Mouse (Mus musculus): ENCODE results near the gene P4htm.
A peak's percentile ranks its signal among the peaks of the same experiment; 100 is the strongest.
"Not testable (repeated sequence)": the region's sequence is repeated elsewhere in the genome, so short reads cannot be mapped to it uniquely, and the experiment has no call there.

P4htm gene

GRCm38 (mm10) chr9:108596998-108597764 lies at the start of gene P4htm:
P4htm (minus strand) TSS chr9:108597667.
- DNase-seq, result peak; percentile 82

DNA sequence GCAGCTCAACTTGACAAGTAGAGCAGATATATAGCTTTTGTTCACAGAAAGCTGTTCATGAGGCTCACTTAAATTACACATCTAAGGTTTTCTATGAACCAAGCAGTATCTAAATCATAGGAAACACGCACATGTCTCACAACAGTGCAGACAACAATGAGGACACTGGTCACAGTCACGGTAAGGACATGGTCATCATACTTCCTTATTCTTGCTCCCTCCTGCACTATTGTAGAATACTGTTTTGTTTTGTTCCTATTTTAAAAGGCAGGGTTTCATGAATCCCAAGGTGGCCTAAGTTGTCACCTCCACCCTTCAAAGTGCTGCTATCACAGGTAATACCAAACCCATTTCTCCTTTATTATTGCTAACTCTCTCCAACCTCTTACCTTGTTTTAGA lies 42.4 kb upstream of the P4htm start:
- no peak for DNase-seq

DNA sequence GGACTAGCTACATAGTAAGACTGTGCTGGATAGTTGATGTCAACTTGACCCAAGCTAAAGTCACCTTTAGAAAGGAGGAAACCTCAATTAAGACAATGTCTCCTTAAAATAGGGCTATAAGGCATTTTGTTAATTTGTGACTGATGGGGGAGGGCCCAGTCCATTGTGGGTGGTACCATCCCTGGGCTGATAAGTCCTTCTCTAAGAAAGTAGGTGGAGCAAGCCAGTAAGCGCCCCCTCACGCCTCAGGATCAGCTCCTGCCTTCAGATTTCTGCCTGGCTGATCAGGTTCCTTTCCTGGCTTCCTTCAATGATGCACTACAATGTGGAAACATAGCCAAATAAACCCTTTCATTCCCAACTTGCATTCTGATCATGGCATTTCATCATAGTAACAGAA lies 37.9 kb upstream of the P4htm start:
- no peak for DNase-seq

DNA sequence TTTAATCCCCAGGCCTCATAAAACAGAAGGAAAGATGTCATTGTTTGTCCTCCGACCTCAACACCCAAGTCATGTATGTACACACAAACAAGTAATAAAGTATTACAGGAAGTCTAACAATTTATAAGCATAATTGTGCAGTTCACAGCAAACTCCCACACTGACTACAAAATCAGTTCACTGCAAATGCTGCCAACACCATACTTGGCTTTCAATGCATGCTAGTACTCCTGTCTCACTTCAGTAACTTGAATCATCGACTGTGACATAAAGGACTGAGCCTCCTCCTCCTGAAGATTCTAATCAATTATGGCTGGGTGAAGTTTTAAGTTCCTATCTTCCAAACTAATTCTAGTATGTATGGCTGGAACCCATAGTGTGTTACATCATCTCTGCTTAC lies 36.4 kb upstream of the P4htm start:
- DNase-seq, result no peak

- DNase-seq, result no peak
Measured at GRCm38 (mm10) chr9:108632375-108632774, 34.9 kb upstream of the P4htm start.

GRCm38 (mm10) chr9:108631631-108632256 lies 34.3 kb upstream of the P4htm start:
- DNase-seq, result no peak

DNA sequence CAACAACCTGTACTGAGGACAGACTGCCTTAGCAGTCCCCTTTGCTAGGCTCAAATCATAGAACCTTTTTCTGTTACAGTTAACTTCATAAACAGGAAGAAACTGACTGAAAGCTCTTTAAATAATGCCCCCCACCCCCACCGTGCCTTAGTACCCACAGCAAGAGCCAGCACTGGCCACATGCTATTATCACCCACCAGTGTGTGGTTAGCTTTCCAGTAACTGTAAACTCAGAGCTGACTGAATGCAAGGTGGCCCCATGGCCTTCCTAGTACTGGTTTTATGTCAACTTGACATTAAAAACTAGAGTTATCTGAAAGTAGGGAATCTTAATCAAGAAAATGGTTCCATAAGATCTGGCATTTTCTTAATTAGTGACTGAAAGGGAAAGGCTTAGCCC lies 33.2 kb upstream of the P4htm start:
- no peak for DNase-seq

GRCm38 (mm10) chr9:108628141-108628540 lies 30.7 kb upstream of the P4htm start:
- DNase-seq, result no peak

DNA sequence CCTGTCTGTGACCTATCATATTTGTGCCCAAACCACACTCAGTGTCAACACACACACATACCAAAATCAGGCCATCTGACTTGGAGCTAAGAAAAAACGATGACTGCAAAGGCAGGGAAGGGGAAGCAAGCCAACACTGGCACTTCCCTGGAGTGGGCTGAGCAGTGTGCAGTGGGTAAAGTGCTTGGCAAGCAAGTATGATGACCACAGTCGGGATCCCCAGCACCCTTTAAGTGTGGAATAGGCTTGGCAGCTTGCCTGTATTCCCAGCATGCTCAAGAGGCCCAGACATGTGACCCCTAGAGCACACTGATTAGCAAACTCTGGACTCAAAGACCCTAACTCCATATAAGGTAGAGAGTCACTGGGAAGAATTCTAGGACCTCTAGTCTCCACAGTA lies 29.0 kb upstream of the P4htm start:
- no peak for DNase-seq

- DNase-seq, result no peak
Measured at GRCm38 (mm10) chr9:108617301-108617700, 19.8 kb upstream of the P4htm start.

DNA sequence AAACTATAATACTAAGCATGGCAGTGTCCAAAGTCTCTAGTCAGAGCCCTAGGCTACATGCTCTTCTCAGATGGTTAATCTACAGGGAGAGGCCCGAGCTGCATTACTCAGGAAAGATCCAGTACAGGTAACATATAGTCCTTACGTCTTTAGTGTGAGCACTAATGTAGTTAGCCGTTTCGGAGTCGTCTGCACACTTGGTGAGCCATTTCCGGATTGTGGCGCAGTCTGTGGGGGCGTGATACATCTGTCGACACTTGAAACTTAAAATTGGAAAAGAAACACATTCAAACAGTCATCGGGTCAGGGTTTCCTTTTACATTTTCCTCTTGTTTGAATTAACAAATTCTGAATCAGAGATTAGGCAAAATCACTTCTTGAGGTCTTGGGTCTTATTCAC lies 14.0 kb upstream of the P4htm start:
- DNase-seq, result no peak

DNA sequence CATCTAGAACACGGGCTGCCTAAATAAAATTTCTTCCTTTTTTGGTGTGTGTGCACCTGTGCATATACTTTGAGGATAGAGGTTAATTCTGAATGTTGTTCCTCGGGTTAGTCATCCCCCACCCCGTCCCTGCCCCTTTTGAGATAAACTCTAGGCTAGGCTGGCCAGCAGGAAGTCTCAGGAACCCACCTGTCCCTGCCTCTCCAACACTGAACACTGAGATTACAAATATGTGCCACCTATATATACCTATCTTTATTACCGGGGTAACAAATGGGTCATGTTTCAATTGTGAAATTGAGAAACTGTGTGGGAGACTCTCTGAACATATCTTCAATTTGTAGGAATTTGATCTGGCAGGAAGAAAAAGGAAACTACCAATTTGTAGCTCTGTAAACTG lies 11.4 kb upstream of the P4htm start:
- no peak for DNase-seq

DNA sequence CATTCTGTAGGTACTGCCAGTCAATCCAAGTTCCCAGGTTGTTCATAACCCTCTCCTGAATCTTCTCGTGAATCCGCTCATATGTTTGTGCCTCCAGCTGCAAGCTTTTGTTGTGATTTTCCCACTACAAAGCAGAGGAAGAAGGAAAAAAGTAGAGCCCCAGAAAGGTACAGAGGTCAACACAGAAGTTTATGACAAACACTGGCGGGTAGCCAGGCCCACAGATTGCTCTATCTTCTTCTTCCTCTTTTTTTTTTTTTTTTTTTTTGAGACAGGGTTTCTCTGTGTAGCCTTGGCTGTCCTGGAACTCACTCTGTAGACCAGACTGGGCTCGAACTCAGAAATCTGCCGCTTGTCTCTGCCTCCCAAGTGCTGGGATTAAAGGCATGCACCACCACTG lies 10.5 kb upstream of the P4htm start:
- DNase-seq, result not testable (repeated sequence)

DNA sequence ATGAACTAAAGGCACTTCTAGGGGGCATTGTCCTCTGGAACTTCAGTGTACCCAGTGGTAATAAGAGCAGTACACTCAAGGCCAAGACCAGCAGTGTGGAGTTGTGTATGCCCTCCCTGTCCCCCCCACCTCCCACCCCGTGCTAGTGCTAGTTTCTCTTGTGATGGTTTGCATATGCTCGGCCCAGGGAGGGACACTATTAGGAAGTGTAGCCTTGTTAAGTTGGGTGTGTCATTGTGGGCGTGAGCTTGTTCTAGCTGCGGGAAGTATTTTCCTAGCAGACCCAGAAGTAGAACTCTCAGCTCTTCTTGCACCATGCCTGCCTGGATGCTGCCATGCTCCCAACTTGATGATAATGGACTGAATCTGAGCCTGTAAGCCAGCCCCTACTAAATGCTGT lies 4.5 kb upstream of the P4htm start:
- DNase-seq, result no peak

GRCm38 (mm10) chr9:108600011-108600410 lies 2.5 kb upstream of the P4htm start:
- no peak for DNase-seq

DNA sequence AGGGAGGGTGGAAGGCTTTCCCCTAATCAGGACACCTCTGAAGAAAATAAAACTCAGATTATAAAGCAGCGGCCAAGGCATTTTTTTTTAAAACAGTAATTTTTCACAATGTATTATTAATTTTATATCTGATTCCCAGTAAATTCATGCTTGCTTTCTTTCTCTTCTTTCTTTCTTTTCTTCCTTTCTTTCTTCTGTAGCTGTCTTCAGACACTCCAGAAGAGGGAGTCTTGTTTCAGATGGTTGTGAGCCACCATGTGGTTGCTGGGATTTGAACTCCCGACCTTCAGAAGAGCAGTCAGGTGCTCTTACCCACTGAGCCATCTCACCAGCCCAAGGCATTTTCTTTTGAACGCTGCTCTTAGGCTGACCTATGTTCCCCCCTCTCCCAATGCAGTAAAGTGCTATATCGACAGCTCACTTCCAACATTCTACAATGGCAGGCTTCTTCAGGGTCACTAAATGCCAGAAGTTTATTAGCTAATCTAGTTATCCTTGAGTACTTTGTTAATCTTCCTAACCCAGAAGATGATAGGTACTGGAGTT lies 1.6 kb upstream of the P4htm start:
- DNase-seq, result peak; percentile 17

DNA sequence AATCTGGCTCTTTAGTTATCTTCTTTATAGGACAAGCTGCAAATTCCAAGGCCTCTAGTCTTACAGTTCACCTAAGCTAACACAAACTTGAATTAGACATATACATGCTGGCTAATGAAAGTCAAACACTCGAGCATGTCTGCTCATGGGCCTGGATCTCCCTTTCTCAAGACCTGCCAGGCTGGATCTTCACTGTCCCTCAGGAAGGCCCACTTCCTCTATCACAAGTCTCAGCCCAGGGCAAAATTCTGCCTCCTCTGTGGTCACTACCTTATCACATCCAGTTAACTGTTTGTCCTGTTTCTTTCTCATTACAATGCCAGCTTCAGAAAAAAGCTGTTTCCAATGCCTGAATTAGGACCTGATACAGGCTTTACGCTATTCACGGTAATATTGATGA lies 3.1 kb downstream of the P4htm start:
- no peak for DNase-seq

- DNase-seq, result no peak
Measured at GRCm38 (mm10) chr9:108591462-108591861, 6.0 kb downstream of the P4htm start.

DNA sequence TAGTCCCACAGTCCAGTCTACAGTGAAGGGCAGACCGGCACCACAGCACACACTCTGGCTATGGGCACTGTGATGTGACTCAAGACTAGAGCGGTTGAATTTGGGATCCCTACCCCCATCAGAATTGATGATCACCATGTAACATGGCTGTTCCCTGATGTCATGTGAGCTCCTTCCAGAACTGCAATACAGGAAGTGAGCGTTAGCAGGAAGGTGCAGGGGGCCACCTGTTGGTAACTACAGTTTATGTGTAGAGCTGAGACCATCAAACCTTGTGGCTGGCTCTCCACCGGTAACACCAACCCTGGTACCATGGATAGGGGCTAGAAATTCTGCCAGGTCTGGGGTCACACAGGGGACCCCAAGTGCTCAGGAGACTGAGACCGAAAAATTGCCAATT lies 8.2 kb downstream of the P4htm start:
- DNase-seq, result no peak

GRCm38 (mm10) chr9:108587571-108588180 lies 9.8 kb downstream of the P4htm start:
- peak; percentile 96 for DNase-seq

DNA sequence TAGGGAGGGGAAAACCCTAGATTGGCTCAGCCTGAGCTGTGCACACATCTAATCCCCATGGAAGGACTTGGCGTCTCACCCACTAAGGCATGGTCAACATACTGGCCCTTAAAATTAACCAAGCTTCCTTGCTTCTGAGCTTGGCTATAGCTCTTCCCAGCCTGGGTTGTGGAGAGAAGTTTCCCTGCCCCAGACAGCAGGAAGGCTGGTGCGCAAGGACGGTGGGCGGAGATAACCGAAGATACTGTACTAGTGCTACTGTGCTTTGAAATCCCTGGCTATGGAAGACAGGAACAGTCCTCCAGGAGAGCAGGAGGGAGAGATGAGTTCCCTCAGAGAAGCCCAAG lies 18.1 kb downstream of the P4htm start:
- DNase-seq, result no peak

- DNase-seq, result peak; percentile 98
Measured at GRCm38 (mm10) chr9:108578545-108579343, 18.7 kb downstream of the P4htm start, which contains the start of gene Wdr6. Wdr6 (minus strand) TSS chr9:108578739.

DNA sequence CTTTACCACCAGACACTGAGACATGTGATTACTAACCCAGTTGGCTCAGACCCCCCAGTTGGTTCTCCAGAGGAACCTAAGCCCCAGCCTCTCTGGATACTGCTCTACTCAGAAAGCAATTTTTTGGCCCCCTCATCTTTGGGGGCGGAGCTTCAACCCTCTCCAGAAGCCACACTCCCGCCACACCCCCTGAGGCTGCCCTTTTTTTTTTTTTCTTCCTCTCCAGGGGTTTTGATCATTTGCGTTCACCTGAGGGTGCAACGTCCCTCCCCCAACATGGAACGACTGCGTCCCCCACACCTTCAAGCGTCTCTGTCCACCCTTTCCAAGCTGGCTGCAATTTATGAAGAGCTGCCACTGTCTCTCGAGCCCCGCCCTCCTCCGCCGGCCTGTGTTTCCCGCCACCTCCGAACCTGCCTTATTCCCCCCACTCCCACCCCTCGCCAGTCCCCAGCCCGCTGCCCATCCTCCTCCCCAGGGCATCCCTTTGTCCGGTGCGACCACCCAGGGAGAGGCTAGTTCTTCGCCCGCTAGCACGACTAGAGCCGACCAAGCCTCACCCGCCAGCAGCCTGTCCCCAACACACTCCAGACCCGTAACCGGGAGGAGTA lies 19.4 kb downstream of the P4htm start:
- peak; percentile 68 for DNase-seq

Measured in retina, postnatal 1 day (tissue).